Mouse (Mus musculus): ENCODE results near the gene Nufip2.

GRCm38 (mm10) chr11:77680018-77680417 is 5.9 kb upstream of the Nufip2 start:
- TF ChIP-seq CTCF (IDR thresholded peaks at IDR 0.05; ENCODE audit: low read depth, low read length): no peak
- no peak for TF ChIP-seq POLR2A (IDR thresholded peaks at IDR 0.05; ENCODE audit: insufficient read depth, low read length)

Data from ES-Bruce4 (cell line).